Mouse (Mus musculus): ENCODE measurements around the gene Lypd6b.

The Lypd6b gene

GRCm38 (mm10) chr2:49942100-49942499 lies 154.6 kb downstream of the Lypd6b start:
- no peak for DNase-seq (ENCODE audit: low read depth)

GRCm38 (mm10) chr2:49951681-49952080 lies 164.2 kb downstream of the Lypd6b start:
- no peak for DNase-seq (ENCODE audit: low read depth)

- DNase-seq (ENCODE audit: low read depth) = no peak
Observed at GRCm38 (mm10) chr2:49952632-49953293, 165.3 kb downstream of the Lypd6b start.

- no peak for DNase-seq (ENCODE audit: low read depth)
Observed at GRCm38 (mm10) chr2:49957449-49957848, 170.0 kb downstream of the Lypd6b start.

DNA sequence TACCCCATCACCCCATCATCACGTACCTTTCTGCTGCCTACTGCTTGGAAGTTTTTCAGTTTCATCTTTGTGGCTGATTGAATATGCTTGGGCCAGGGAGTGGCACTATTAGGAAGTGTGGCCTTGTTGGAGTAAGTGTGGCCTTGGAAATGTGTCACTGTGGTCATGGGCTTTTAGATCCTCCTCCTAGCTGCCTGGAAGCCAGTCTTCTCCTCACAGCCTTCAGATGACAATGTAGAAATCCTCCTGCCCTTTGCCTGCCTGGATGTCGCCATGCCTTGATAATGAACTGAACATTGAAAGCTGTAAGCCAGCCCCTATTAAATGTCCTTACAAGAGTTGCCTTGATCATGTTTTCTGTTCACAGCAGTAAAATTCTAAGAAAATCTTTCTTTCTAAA lies 174.5 kb downstream of the Lypd6b start:
- no peak for DNase-seq (ENCODE audit: low read depth)

DNA sequence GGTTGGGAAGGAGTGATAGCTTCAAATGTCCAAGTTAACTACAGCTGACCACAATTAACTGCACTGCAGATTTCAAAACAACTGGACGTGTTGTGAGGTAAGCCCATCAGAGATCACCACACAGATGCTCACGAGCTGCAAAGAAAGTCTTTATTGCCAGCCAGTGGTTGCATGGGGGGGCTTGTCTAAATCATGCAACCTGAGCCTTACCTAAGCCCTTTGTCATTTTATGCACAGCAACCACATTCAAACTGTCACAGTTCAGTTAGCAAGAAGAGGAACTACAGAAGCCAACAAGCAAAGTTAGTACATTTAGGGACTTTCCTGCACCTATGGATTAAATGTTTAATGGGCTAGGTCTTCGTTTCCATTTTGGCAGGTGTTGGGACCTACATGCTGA lies 177.4 kb downstream of the Lypd6b start:
- no peak for DNase-seq (ENCODE audit: low read depth)

GRCm38 (mm10) chr2:49967748-49968147 lies 180.3 kb downstream of the Lypd6b start:
- DNase-seq (ENCODE audit: low read depth) = no peak

GRCm38 (mm10) chr2:49970990-49971389 lies 183.5 kb downstream of the Lypd6b start:
- DNase-seq (ENCODE audit: low read depth) = no peak

DNA sequence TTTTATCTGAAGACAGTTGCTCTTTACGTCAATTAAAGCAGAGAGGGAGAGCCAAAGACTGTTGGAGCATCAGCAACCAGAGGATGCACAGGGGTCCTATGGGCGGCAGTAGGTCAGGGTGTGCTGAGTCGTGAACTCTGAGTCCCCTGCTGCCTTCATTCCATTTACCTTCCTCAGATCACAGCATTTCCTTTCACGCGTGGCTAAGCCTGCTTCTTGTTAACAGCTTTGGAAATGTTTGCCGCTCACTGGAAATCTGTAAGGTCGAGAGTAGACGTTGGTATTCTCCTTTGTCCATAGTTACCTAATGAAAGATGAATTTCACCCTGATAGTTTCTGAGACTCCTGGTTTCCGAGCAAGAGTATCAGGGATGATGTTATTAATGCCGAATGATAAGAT lies 191.1 kb downstream of the Lypd6b start:
- DNase-seq (ENCODE audit: low read depth) = no peak

GRCm38 (mm10) chr2:49979991-49980390 lies 192.5 kb downstream of the Lypd6b start:
- DNase-seq (ENCODE audit: low read depth) = no peak

GRCm38 (mm10) chr2:49983021-49983420 lies 195.5 kb downstream of the Lypd6b start:
- DNase-seq (ENCODE audit: low read depth) = no peak

DNA sequence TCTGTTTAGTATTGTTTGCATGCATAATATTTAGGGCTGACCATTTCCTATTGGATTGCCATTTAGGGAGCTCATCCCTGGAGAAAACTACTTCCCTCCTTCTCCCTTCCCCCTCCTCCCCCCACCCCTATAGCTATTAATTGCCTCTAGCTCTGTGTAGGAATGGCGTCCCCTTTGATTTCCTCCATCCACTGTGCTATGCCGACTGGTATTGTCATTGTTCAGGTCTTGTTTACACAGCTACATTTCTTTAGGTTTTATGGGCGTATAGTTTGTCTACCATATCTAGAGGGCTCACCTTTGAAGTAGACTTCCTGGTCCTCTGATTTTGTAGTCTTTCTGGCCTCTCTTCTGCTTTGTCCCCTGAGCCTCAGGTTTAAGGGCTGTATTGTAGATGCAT lies 197.3 kb downstream of the Lypd6b start:
- no peak for DNase-seq (ENCODE audit: low read depth)

- no peak for DNase-seq (ENCODE audit: low read depth)
Observed at GRCm38 (mm10) chr2:49995841-49996240, 208.4 kb downstream of the Lypd6b start.

DNA sequence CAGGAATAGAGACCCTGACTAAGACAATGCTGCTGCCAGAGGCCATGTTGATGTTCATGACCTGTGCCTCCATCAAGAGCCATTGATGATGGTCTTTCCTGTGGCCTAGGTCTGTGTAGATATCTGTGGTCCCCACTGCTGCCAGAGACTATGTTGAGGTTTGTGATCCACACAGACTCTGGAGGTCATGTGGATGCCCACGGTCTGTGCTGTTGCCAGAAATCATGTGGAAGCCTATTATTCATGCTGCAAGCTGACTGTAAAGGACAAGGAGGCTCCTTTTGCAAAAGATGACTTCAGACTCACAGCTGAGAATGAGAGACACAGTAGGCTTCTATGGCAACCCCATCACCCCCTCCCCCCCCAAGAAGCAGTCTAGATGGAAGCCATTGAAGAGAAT lies 209.7 kb downstream of the Lypd6b start:
- no peak for DNase-seq (ENCODE audit: low read depth)
